Mouse (Mus musculus) spleen, postnatal 14 days (tissue): Measurements from ENCODE around the gene Ckap2l.

Experiments
- DNase-seq, 2 experiments: peaks; one replicate each; pipeline ENCODE4 v3.0.0; 2021 to 2022; ENCODE audit warnings: low spot score in 2 of 2

Gene Ckap2l

DNA sequence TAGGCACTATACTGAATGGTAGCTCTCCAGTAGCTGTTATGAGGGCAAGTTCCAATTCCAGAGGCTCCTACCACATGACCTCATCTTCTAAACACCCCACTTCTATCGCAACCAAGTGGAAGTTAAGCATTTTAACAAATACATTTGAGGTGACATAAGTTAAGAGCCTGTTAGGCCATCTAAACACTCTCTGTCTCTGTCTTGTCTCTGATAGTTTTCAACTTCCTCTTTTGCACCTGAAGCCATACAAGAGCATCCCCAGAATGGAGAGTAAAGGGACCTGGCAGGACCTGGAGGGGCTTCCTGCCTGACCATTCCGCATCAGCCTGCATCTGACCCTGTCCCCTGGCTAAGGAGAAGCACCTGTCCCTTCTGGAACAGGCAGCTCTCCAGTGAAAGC is 62.3 kb downstream of the Ckap2l start:
- no peak for DNase-seq

DNA sequence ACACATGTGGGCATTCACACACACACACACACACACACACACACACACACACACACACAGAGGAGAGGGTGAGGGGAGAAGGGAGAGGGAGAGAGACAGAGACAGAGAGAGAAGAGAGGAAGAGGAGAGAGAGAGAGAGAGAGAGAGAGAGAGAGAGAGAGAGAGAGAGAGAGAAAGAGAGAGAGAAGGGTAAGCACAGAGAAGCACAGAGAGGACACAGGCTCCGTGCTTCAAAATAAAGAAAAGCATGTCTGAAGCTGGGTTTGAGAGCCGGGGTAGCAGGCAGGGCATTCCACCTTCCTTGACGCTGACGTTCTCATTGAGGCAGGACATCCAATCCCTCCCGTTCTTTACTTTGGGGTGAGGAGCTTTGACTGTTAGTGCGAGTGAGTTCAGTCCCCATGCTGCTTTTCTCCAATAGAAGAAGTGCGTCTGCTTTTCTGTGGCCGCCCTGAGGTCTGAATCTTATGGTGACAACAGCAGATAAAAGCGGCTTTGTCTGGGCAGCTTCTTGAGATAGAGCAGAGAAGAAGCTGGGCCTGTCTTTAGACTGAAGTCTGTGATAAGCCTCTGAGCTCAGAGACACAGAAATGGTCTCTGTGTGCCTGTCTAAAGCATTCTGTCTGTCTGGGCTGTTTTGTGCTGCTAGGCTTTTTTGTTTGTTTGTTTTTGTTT is 63.1 kb downstream of the Ckap2l start:
- no peak for DNase-seq

DNA sequence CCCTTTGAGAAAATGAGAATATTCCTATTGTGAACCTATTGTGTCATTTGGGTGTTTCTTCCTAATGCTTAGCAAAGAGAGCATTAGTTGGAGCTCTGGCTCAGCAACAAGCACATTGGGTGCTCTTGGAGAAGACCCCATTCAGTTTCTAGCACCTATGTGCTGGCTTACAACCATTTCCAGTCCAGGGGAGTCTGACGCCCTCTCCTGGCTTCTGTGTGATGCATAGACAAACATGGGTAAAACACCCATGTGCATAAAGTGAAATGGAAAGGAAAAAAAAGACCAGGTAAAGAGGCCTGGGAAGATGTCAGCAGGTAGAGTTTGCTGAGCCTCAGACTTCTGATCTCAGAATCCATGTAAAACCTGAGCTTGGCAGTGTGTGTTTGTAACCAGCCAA is 63.8 kb downstream of the Ckap2l start:
- no peak for DNase-seq

DNA sequence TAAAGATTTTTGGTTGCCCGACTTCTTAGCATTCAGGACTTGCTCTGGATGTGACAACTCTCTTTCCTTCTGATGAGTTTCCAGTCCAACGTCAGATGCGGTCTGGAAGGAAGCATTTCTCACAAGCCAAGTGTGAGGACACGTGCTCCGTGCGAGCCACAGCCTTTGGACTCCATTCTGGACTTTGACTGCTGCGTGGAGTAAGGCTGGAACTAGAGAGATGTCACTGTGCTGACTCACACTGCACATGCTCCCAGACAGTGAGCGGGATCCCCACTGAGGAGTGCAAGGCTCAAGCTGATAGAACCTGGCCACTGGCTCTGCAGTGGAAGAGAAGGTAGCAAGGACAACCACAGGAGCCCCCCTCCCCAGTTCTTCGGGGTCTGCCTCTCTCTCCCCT is 64.5 kb downstream of the Ckap2l start:
- no peak for DNase-seq

DNA sequence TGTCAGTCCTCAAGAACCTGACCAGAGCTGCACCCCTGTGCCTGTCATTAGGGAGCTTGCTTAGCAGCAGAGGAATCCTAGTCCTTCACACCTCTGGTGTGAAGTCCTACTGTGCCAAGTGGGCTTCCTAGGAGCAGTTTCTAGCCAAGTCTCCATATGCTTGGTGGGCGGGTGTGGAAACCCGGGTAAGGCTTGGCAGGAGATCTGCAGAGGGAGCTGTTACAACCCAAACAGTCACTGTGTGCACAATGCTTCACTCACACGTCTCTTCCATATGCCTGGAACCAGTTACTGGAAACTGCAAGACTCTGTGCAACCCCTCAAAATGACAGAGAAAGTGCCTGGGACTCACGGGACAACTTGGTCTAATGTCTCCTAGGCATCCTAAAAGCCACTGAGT is 65.0 kb downstream of the Ckap2l start:
- no peak for DNase-seq

DNA sequence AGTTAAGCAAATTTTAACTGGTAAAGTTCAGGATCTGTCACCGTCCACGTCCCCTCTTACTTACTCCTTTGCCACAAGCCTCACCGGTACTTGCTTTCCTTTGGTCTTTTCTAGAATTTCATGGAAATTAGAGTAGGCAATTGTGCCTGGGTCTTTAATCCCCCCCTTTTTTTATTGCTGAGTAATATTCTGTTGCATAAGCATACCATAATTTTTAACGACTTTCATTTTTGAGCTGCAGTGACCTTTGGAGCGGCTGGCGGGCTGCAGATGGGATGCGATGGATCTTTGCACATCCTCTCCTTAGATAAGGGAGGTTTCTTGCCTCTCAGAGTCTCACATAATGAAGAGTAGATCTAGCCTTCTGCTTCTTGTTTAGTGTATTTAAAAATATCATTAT is 67.7 kb downstream of the Ckap2l start:
- DNase-seq = no peak

DNA sequence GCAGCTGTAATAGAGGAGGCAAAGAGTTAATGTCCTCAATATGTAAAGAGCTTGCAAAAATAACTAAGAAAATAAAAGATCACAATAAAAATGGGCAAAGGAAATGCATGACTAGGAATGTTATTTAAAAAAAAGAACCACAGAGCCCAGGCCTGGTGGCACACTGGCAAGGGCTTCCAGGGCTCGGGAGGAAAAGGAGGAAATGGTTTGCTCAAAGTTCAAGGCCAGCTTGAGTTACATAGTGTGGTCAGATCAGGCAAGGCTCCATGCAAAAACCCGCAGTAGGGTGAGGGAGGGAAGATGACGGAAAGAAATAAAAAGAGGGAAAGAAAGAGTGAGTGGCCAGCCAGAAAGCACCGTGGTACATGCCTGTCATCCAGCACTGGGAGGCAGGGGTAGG is 68.4 kb downstream of the Ckap2l start:
- no peak for DNase-seq

DNA sequence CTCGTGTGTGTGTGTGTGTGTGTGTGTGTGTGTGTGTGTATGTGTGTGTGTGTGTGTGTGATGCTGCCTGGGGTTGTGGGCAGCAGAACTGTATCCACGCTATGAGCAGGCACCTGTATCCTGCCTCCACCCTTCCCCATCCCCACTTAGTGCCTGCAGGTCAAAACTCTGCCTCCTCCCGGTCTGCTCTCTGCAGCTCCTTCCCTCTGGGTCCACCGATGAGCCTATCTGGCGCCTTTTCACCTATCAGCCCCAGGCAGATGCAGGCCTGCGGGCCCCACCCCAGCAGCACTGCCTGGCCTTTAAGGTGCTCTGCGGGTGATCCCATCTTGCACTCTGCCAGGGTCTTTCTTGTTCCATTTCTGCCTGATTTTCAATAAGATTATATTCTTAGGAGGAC is 69.3 kb downstream of the Ckap2l start:
- peak; percentile 66 to 67 for DNase-seq

DNA sequence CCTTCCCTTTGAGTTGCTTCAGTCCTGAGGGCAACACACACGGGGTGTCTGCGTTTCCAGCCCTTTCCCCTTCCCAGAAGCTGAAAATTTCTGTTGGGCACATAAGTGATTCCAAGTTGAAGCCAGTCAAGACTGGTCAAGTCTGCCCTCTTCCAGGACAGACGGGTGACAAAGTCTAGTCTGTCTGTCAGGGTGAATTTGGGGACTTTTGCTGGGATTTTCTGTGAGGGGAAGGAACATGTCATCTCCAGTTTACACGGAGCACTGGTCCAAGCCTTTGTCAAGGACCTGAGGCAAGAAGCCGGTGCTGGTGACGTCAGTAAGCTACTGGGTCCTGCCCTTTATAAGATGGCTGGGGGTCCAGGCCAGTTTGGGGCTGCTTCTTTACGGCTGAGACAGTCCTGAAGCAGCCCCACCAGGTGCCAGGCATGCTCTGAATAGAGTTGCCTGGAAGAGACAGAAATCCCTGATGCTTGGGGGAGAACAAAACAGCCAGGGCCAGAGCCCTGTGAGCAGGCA is 69.9 kb downstream of the Ckap2l start:
- DNase-seq = no peak

DNA sequence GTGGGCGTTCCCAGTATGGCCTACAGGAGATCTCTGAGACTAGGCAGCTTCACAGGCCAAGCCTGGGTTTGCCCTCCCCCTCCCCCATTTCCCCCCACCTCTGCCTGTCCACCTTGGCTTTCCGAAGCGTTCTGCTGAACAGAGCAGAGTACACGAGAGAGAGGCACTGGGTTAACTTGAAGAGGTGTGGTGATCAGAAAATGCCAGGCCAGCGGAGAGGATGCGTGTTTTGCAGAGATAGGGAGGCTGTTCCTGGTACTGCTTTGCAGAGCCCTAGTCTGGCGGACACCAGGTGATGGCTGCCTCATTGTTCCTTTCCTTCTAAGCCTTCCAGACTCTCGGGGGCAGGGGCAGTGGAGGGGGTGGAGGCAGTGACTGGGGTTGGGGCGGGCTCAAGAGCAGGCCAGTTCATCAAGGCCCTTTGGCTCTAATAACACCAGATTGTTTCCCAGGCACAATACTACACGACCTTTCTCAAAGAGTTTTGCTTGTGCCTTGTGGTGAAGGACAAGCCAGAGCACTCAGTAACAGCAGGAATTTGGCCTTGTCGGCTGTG is 70.6 kb downstream of the Ckap2l start:
- DNase-seq = peak; percentile 50 to 54

DNA sequence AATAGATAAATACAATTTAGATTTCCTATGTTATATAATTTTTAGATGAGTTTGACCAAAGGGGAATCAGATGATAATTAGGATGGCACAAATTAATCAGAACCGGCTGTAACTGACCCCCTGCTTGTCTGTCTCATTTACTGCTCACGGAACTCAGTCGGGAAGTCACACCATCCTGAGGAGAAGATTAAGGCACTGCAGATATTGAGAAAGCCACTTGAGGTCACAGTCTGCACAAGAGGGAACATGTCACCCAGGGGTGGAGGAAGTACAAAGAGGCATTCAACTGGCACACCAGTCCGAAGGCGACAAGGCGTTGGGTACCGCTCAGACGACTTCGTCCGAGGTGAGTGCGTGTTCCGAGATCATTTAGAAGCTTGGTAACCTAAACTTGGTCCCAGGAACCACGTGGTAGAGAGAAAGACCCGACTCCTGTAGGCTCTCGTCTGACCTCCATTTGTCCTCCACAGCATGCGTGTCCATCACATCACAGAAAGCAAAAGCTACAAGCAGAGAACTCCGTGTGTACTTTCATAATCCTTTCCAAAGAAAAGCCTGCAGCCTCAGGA is 71.7 kb downstream of the Ckap2l start:
- DNase-seq = no peak

DNA sequence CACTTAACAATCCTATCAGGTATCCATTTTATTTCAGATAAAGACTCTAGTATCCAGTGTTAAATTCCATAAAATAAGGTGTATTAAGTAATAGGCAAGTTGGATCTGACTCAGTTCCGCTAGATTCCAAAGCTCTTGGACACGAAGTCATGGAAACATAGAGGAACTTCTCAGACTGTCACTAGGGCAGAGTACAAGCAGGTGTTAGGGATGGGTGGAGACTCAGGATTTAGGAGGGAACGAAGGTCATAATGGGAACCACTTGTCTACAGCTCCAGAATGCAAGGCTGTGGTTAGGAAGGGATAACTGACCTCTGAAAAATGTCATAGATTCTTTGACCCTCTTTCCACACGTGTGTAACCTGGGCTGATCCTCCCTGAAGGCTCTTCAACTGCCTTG is 72.8 kb downstream of the Ckap2l start:
- no peak for DNase-seq

DNA sequence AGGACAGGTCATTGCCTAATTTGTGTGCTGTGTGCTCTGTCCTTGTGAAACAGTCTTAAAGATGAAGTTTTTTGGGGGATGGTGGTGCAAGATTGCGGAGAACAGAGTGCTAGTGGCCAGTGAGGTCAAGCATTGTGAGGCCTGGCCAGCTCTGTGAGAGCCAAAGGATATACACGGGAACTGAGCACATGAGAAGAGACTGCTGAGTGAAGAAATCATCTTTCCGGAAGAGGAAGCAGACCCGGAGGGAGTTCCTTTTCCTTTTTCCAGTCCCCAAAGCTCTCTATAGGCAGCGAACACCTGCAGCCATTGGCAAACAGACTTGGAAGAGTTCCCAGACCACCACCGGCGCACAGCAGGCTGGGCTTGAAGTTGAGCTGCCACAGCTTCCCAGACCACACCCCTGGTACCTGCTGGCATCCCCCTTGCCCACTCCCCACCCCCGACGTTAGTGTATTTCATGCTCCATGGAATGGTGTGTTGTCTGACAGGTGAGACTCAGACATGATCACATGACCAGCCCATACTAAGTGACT is 75.8 kb downstream of the Ckap2l start:
- DNase-seq = no peak

DNA sequence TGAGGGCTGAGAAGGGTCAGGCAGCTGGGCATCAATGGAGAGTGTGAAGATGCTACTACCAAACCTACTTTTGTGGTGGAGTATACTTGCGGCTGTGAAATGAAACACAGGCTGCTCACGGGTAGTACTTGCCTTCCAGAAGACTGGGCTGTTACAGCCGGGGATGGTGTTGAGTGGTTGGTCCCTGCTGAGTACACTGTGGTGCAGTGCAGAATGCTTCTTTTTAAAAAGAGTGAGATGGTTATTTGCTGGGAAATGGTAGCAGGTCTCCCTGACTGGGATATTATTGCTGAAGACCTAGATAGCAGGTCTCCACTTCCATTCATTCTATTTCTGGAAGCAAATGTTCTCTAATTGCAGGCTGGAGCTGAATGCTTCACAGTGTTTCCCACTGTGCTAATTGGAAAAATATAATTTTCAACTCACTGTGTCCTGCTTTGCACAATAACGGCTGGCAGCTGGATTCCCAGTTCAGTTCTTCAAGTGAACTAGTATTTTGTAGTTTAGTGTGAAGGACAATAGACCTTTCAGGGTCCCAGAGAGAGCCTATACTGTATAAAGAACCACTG is 78.4 kb downstream of the Ckap2l start:
- no peak for DNase-seq
